Mouse (Mus musculus) embryonic facial prominence, embryonic 15.5 days (tissue): ENCODE data around the gene Ewsr1. TPM values are rescaled to one million over a fixed set of nuclear protein-coding genes. Genes with fewer than 3 reads are reported as not detected.
A peak's percentile ranks its signal among the peaks of the same experiment; 100 is the strongest.

Experiments
- ATAC-seq: fragments of 200-750 bp; cut with Nextera tagmentation; 2 replicates; pipeline ENCODE4 v1.8.0; 2017; ENCODE audit warnings: low read depth, moderate TSS enrichment; ENCODE audit not compliant: insufficient number of reproducible peaks, low FRiP score, low TSS enrichment
- H3K27ac ChIP-seq: fragments of 300-500 bp; sonication (generic); replicated peaks from 2 replicates; pipeline ENCODE4 v1.5.1; 2015; ENCODE audit warnings: mild to moderate bottlenecking, inconsistent platforms
- H3K27me3 ChIP-seq: fragments of 300-500 bp; sonication (generic); 2 replicates; pipeline ENCODE4 v1.6.1; 2015; ENCODE audit warnings: inconsistent platforms
- H3K36me3 ChIP-seq: fragments of 300-500 bp; sonication (generic); 2 replicates; pipeline ENCODE4 v1.6.1; 2015; ENCODE audit warnings: mild to moderate bottlenecking, inconsistent platforms
- H3K4me1 ChIP-seq: fragments of 300-500 bp; sonication (generic); 2 replicates; pipeline ENCODE4 v1.6.1; 2015; ENCODE audit warnings: inconsistent platforms
- H3K4me2 ChIP-seq: fragments of 300-500 bp; sonication (generic); replicated peaks from 2 replicates; pipeline ENCODE4 v1.6.1; 2015; ENCODE audit warnings: mild to moderate bottlenecking, inconsistent platforms
- H3K4me3 ChIP-seq: fragments of 300-500 bp; sonication (generic); replicated peaks from 2 replicates; pipeline ENCODE4 v1.5.1; 2015; ENCODE audit warnings: mild to moderate bottlenecking, inconsistent platforms
- H3K9ac ChIP-seq: fragments of 300-500 bp; sonication (generic); 2 replicates; pipeline ENCODE4 v1.6.1; 2015; ENCODE audit warnings: inconsistent platforms
- H3K9me3 ChIP-seq: fragments of 300-500 bp; sonication (generic); replicated peaks from 2 replicates; pipeline ENCODE4 v1.6.1; 2016; ENCODE audit warnings: inconsistent platforms
- WGBS: fragments of 180-500 bp; shearing (Covaris S2); methylation state at CpG from one replicate; pipeline ENCODE4 v1.1.7; 2015; 5-methylcytosine and 5-hydroxymethylcytosine counted together
- polyA plus RNA-seq: library from polyadenylated mRNA; unstranded; fragments of >200 nt; fragmentation: Nextera tagmentation; extraction: Ambion mirVana; gene quantifications from 2 replicates; pipeline ENCODE4 v1.2.1, GENCODE M21; 2015

Ewsr1 gene
- polyA plus RNA-seq, 1 experiment from 2014 or later: 729 TPM

DNA sequence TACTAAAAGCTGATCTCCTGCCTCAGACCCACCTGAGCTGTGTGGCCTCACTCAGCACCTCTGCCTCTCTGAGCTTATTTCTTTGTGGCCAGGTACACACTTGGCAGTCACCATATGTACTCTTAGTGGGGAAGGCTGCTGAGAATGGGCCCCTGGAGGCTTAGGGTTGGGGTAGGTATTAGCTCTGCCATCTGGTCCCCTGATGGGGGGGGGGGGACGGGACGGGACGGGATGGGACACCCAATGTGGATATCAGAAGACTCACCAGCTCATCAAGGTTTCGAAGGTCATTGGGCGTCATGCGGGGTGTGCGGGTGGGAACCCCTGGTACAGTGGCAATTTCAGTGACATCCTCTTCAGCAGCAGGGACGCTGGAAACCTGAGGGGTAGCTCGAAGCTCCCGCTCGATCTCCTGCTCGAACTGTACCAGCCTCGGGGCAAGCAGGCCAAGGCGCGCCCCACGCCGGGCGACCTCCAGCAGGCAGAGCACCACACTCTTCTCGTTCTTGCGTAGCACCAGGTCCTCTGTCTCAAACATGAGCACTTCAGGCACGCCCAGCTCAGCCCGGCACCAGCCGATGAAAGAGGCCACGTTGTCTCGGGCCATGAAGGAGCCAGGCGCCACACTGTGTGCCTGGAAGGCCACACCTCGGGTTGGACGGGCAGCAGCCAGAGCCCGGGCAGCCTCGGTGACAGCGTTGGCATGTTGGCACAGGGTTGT, 35.3 kb downstream of the Ewsr1 start:
- H3K4me3 ChIP-seq: peak overlapping the region; percentile 73
- H3K9ac ChIP-seq: no peak overlapping the region
- no peak for ATAC-seq
- H3K27me3 ChIP-seq: peaks cover 54% of the 10 kb centered on the region
- WGBS: 52% methylated on average over 31 of the region's 31 CpGs
- H3K9me3 ChIP-seq: no peaks in the 10 kb centered on the region
- H3K36me3 ChIP-seq: peaks cover 10% of the 10 kb centered on the region
- H3K27ac ChIP-seq: no peak overlapping the region
- peak overlapping the region; percentile 91 for H3K4me2 ChIP-seq
- peaks cover 56% of the 10 kb centered on the region for H3K4me1 ChIP-seq

DNA sequence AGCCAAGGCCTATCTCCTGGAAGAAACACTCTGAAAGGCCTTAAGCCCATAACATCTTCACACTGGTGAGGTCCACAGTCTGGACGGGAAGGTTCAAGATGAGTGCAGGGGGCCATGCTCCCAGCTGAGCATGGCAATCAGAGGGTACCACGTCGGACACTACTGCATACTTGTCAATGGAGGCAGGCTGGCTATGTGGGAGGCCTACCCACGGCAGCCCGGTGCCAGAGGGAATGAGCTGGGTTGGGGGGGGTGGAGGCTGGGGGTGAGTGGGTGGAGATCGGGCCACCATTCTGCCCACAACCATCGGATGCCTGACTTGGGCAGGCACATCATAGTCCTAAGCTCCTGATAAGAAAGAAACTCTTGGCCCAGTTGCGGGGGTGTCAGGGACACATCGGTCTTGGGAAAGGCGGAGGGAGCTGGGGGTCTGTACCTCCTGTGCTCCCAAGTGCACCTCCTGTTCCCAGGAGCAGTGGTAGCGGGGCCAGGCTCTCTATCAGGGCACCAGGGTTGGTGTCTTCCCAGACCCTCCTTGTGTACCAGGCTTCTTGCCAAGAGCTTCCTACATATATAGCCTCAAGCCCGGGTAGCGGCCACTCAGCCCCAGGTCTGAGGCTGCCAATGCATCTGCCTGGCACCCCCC, 36.1 kb downstream of the Ewsr1 start:
- H3K27me3 ChIP-seq: peaks cover 60% of the 10 kb centered on the region
- peak overlapping the region; percentile 75; the same call in 1 of the 2 replicates for H3K4me2 ChIP-seq
- H3K27ac ChIP-seq: no peak overlapping the region
- H3K4me3 ChIP-seq: no peak overlapping the region
- H3K4me1 ChIP-seq: peaks cover 62% of the 10 kb centered on the region
- ATAC-seq: no peak
- peaks cover 3% of the 10 kb centered on the region for H3K36me3 ChIP-seq
- 66% methylated on average over 13 of the region's 13 CpGs for WGBS
- H3K9ac ChIP-seq: no peak overlapping the region
- H3K9me3 ChIP-seq: no peaks in the 10 kb centered on the region

DNA sequence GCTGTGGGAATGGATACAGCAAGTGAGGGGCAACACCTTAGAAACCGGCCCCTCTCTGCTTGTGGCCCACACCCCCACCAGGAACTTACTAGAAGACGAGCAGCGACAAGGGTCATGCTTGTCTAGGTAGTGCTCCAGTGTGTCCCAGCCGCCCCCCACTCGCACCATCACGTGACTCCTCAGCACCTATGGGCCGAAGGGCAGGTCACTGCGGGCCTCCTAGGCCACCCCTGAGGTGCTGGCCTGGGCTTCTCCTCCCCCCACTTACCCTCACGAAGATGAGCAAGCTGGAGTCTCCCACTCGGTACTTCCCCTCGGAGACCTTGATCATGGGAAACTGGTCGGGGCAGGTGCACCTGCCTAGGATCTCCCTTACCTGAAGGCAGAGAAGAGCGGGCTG, 36.7 kb downstream of the Ewsr1 start:
- ATAC-seq: no peak
- Histone ChIP-seq H3K27me3 (peaks cover 66% of the 10 kb centered on the region), H3K9ac (0 out of 2 replicates have a peak overlapping the region, but pooled peaks have one; percentile 1), H3K4me2 (peak overlapping the region; percentile 75), H3K4me3 (peak overlapping the region; percentile 33), H3K4me1 (peaks cover 69% of the 10 kb centered on the region), H3K27ac (no peak overlapping the region), H3K36me3 (no peaks in the 10 kb centered on the region), H3K9me3 (no peaks in the 10 kb centered on the region)
- 25% methylated on average over 13 of the region's 13 CpGs for WGBS

DNA sequence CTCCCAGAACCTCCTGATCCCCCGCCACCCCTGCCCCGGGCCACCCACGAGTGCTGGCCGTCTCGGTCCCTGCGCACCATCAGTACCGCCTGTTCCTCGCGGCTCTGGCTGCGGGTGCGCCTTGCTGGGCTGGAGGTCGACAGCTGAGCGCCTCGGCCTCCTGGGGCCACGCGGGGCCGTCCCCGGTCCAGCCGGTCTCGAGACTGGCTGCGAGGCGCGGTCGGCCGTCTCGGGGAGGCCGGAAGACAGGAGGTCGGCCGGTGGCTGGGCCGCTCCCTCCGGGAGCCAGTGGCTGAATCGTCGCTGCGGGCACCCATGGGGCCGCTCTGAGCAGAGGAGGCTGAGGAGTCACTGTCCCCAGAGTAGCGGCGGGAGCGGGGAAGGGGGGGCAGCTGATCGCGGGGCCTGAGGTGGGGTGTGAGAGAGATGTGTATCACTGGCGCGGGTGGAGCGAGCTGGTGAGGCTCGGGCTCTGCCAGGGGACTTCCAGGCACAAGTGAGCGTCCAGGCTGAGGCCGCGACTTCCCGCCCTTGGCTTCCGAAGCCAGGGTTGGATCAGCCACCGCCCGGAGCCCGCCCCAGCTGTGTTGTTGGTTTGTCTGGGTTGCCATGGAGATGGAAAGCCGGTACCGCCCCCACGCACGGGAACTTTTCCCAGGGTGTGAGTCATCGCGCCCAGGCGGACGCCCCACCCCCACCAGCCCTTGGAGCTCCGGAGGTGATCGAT, 37.5 kb downstream of the Ewsr1 start:
- Histone ChIP-seq H3K9ac (no peak overlapping the region), H3K4me3 (peak overlapping the region; percentile 33), H3K36me3 (no peaks in the 10 kb centered on the region)

DNA sequence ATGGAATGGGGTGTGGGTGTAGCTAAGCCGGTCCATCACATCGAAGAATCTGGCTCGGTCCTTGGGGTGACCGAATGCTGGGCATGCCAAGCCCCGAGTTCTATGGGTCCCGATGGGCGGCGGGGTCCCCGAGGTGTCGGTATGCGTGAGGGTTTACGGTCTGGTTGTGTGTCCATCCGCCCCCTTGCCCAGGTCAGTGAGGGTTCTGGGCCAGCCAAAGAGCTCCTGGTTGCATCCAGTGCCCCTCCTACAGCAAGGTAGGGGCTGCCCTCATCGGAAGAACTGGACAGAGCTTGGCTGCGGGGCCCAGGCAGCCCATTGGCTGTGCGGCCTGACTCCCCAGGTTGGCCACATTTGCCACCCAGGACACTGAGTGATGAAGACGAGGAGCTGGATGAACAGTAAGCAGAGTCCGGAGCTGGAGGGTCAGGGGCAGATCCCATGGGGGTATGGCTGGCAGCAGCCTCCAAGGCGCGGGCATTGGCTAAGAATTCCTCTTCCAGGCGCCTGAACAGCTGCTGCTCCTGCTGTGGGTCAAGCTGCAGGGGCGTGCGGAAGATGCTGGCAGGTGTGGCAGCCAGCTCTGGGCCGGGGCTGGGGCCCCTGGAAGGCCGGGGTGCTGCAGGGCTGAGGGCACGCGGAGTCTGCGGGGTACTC, 38.2 kb downstream of the Ewsr1 start:
- no peak overlapping the region for H3K27ac ChIP-seq
- H3K9ac ChIP-seq: no peak overlapping the region
- H3K36me3 ChIP-seq: no peaks in the 10 kb centered on the region
- H3K27me3 ChIP-seq: peaks cover 81% of the 10 kb centered on the region
- 59% methylated on average over 28 of the region's 28 CpGs for WGBS
- peaks cover 79% of the 10 kb centered on the region for H3K4me1 ChIP-seq
- peak overlapping the region; percentile 75 for H3K4me2 ChIP-seq
- H3K9me3 ChIP-seq: no peaks in the 10 kb centered on the region
- peak overlapping the region; percentile 33 for H3K4me3 ChIP-seq
- no peak for ATAC-seq

More for the DNA sequence above, 37.5 kb downstream of the Ewsr1 start:
- Histone ChIP-seq H3K9me3 (no peaks in the 10 kb centered on the region), H3K4me2 (peak overlapping the region; percentile 75), H3K27me3 (peaks cover 74% of the 10 kb centered on the region), H3K4me1 (peaks cover 72% of the 10 kb centered on the region), H3K27ac (no peak overlapping the region)
- ATAC-seq: peak; percentile 27
- 4% methylated on average over 62 of the region's 62 CpGs for WGBS

DNA sequence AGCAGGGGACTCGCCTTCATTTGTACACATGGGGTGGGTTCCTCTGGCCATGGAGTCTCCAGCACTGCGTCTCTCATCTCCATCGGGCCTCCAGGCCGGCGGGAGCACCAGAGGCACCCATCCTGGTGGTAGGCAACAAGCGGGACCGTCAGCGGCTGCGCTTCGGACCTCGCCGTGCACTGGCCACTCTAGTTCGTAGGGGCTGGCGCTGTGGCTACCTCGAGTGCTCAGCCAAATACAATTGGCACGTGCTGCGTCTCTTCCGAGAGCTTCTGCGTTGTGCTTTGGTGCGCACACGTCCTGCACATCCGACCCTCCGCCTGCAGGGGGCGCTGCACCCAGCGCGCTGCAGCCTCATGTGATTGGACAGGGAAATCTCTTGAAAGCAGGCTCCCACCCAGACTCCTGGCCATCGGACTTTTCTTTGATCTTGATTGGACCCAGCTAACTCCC, 39.3 kb downstream of the Ewsr1 start:
- no peak overlapping the region for H3K4me3 ChIP-seq
- H3K36me3 ChIP-seq: no peaks in the 10 kb centered on the region
- peaks cover 90% of the 10 kb centered on the region for H3K27me3 ChIP-seq
- 0 out of 2 replicates have a peak overlapping the region, but pooled peaks have one; percentile 6 for H3K4me2 ChIP-seq
- H3K4me1 ChIP-seq: peaks cover 77% of the 10 kb centered on the region
- no peak overlapping the region for H3K9ac ChIP-seq
- no peaks in the 10 kb centered on the region for H3K9me3 ChIP-seq
- H3K27ac ChIP-seq: no peak overlapping the region
- ATAC-seq: no peak
- WGBS: 9% methylated on average over 27 of the region's 27 CpGs

DNA sequence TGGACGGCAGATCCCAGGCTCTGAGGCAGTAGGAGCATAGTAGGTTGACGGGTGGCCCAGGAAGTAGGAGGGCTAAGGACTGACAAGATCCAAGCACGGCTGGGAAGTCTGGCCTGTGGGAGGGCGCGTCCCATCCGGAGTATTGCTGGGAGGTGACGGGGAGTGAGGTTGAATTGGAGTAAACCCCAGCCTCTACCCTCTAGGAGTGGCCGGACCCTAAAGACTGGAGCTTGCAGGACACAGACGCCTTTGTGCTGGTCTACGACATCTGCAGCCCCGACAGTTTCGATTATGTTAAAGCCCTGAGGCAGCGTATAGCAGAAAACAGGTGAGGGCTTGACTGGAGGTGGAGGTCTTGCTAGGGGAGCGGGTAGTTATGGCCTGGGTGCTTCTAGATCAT, 39.8 kb downstream of the Ewsr1 start:
- Histone ChIP-seq H3K4me2 (0 out of 2 replicates have a peak overlapping the region, but pooled peaks have one; percentile 6), H3K4me3 (0 out of 2 replicates have a peak overlapping the region, but pooled peaks have one; percentile 4)
- WGBS: 14% methylated on average over 14 of the region's 14 CpGs

DNA sequence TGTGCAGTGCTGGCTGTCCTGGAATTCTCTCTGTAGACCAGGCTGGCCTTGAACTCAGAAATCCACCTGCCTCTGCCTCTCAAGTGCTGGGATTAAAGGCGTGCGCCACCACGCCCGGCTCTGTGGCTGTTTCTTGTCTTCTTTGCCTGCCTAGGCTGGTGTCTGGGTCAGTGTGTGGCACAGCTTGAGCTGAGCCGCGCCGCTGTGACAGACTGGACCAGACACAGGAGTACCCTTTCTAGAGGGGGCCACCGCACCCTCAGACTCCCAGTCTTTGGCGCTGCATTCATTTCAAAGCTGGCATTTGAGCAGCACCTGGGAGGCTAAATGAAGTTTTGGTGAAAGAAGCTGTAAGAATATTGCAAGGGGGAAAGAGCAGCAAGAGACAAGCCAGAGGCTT, 40.3 kb downstream of the Ewsr1 start:
- no peak overlapping the region; the same call in 1 of the 2 replicates for H3K4me2 ChIP-seq
- H3K27ac ChIP-seq: no peak overlapping the region
- peaks cover 68% of the 10 kb centered on the region for H3K4me1 ChIP-seq
- H3K4me3 ChIP-seq: 0 out of 2 replicates have a peak overlapping the region, but pooled peaks have one; percentile 4
- no peaks in the 10 kb centered on the region for H3K36me3 ChIP-seq
- H3K9ac ChIP-seq: no peak overlapping the region
- no peak for ATAC-seq
- no peaks in the 10 kb centered on the region for H3K9me3 ChIP-seq
- H3K27me3 ChIP-seq: peaks cover 86% of the 10 kb centered on the region
- WGBS: 27% methylated on average over 9 of the region's 9 CpGs

More for the DNA sequence above, 39.8 kb downstream of the Ewsr1 start:
- no peak for ATAC-seq
- peaks cover 72% of the 10 kb centered on the region for H3K4me1 ChIP-seq
- H3K27ac ChIP-seq: no peak overlapping the region
- H3K36me3 ChIP-seq: no peaks in the 10 kb centered on the region
- H3K9me3 ChIP-seq: no peaks in the 10 kb centered on the region
- no peak overlapping the region for H3K9ac ChIP-seq
- H3K27me3 ChIP-seq: peaks cover 90% of the 10 kb centered on the region

DNA sequence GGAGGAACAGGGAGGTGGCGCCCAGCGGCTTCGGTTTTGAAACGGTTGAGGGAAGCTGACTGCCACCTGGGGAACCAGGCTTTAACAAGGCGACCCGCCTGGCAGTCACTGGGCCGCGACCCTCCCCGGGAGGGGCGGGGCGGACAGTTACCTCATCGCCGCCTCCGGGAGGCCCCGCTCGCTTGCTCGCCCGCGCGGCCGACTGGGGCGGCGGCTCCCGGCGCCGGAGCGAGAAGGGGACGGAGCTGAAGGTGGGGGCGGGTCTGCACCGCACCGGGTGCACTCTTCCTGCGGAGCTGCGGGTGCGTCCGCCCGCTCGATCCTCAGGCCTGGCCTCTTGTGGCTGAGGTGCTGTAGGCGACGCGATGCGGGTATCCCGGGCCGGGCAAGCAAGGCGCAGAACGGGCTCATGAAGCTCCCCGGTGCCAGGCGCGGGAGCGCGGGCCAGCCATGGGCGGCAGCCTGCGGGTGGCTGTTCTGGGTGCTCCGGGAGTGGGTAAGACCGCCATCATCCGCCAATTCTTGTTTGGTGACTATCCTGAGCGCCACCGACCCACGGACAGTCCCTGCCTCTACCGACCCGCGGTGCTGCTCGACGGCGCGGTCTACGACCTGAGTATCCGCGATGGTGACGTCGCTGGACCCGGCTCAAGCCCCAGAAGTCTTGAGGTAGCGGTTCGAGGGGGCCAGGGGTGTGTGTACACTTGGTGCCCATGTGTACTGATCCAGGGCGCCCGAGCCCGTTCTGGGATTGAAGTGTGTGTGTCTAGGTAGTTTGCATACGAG, 41.0 kb downstream of the Ewsr1 start, which contains the start of gene Rasl10a:
TSS of gene Rasl10a (plus strand) at position 273 of the 786 bp plus-strand sequence.
- ATAC-seq: no peak
- H3K4me2 ChIP-seq: peak within 1 kb of the TSS; percentile 97
- peak within 1 kb of the TSS; percentile 50 for H3K4me3 ChIP-seq
- peaks cover 60% of the 10 kb centered on the region for H3K4me1 ChIP-seq
- no peaks in the 10 kb centered on the region for H3K9me3 ChIP-seq
- peaks cover 79% of the 10 kb centered on the region for H3K27me3 ChIP-seq
- H3K27ac ChIP-seq: no peak within 1 kb of the TSS
- H3K9ac ChIP-seq: peak within 1 kb of the TSS; percentile 26; the same call in 1 of the 2 replicates
- H3K36me3 ChIP-seq: no peaks in the 10 kb centered on the region
- WGBS: 1% methylated on average over 77 of the region's 77 CpGs

DNA sequence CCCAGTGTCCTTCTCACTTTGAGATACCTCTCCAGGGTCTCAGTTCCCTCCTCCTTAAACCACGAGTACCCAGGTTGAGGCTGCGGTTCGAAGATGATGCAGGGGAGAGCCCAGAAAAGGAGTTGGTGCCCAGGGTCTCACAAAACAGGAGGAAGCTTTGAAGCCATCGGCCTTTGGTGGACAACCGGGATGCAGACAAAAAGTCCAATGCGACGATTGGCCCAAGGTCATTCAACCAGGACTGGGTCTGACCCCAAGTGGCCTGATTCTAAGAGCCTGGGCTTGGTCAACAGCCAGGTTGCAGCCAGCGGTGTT, 41.6 kb downstream of the Ewsr1 start:
- Histone ChIP-seq H3K9me3 (no peaks in the 10 kb centered on the region), H3K27me3 (peaks cover 73% of the 10 kb centered on the region), H3K36me3 (no peaks in the 10 kb centered on the region), H3K4me1 (peaks cover 55% of the 10 kb centered on the region), H3K4me2 (peak overlapping the region; percentile 97), H3K27ac (no peak overlapping the region), H3K4me3 (peak overlapping the region; percentile 50), H3K9ac (no peak overlapping the region)
- ATAC-seq: no peak
- WGBS: 20% methylated on average over 8 of the region's 8 CpGs
